Mouse (Mus musculus): ENCODE results near the gene Disc1.

- TF ChIP-seq POLR2A (IDR thresholded peaks at IDR 0.05; ENCODE audit: low read depth, low read length) (no peak), CTCF (IDR thresholded peaks at IDR 0.05; ENCODE audit: extremely low read depth, insufficient read length, insufficient replicate concordance, low read depth, low read length) (no peak)
Measured at GRCm38 (mm10) chr8:125074581-125074980, 20.6 kb downstream of the Disc1 start.

Measured in small intestine, adult 2 months (tissue).